Mouse (Mus musculus): Measurements from ENCODE around the gene Fam187b. TPM values are rescaled to one million over a fixed set of nuclear protein-coding genes. Genes with fewer than 3 reads are reported as not detected.
"Not testable (repeated sequence)": the region's sequence is repeated elsewhere in the genome, so short reads cannot be mapped to it uniquely, and the experiment has no call there.

The Fam187b gene
- total and polyA plus RNA-seq, 3 experiments = not detected

- H3K9ac ChIP-seq (ENCODE audit: insufficient read depth, low read depth) = no peak within 1 kb of the TSS
- H3K27ac ChIP-seq (ENCODE audit: insufficient read depth, low read depth) = no peak within 1 kb of the TSS
- no peak within 1 kb of the TSS for H3K4me3 ChIP-seq (replicated peaks in 1 of 3; ENCODE audit: low read depth in 2 of 3, low read length in 2 of 3, poor library complexity in 1 of 3)
- in situ Hi-C loops (cut with MboI; ENCODE audit: low pct_ligation_motif_present, low pct_unique_long_range_greater_than_20kb, low sequenced_read_pairs) (no loop called here), dilution Hi-C loops (cut with MboI; ENCODE audit: extremely low pct_ligation_motif_present, extremely low pct_unique_long_range_greater_than_20kb, low sequenced_read_pairs) (no loop called here)
- peaks cover 0 to 6% of the 10 kb centered on the region in 2 experiments; a peak in 1 of 4 replicates for H3K4me1 ChIP-seq (ENCODE audit: control insufficient read depth in 1 of 2, insufficient read depth in 2 of 2)
- DNase-seq (ENCODE audit: extremely low read depth) = no peak
- H3K79me2 ChIP-seq (replicated peaks; ENCODE audit: control insufficient read depth, extremely low read depth, insufficient read depth, poor library complexity, severe bottlenecking) = no peaks in the 10 kb centered on the region
- H3K4me2 ChIP-seq (ENCODE audit: insufficient read depth, low read depth, poor library complexity, severe bottlenecking) = no peak within 1 kb of the TSS
- peaks cover 21 to 24% of the 10 kb centered on the region in 2 experiments for H3K36me3 ChIP-seq (replicated peaks in 1 of 2; ENCODE audit: control insufficient read depth in 1 of 2, insufficient read depth in 1 of 2, low read length in 1 of 2)
- H3K27me3 ChIP-seq (replicated peaks) = no peaks in the 10 kb centered on the region
- TF ChIP-seq MEF2A (IDR thresholded peaks at IDR 0.05; ENCODE audit: borderline replicate concordance, low read depth, low read length) = no peak
- no peak for TF ChIP-seq E2F4 (IDR thresholded peaks at IDR 0.05; ENCODE audit: insufficient replicate concordance, low read depth, low read length)
- TF ChIP-seq ZKSCAN1 (IDR thresholded peaks at IDR 0.05; ENCODE audit: borderline replicate concordance, low read depth, low read length) = no peak
- TF ChIP-seq JUND (conservative IDR thresholded peaks at IDR 0.05; ENCODE audit: low read depth, low read length) = no peak
- TF ChIP-seq HCFC1 (IDR thresholded peaks at IDR 0.05; ENCODE audit: low read depth, low read length) = no peak
- no peak for TF ChIP-seq RAD21 (IDR thresholded peaks at IDR 0.05; ENCODE audit: low read depth, low read length)
- TF ChIP-seq SMC3 (IDR thresholded peaks at IDR 0.05; ENCODE audit: low read depth, low read length) = no peak
- TF ChIP-seq KAT2A (IDR thresholded peaks at IDR 0.05; ENCODE audit: insufficient replicate concordance, low read length) = no peak
- no peak for TF ChIP-seq IRF4 (IDR thresholded peaks at IDR 0.05; ENCODE audit: low read depth, low read length)
- TF ChIP-seq POLR2A (IDR thresholded peaks at IDR 0.05; ENCODE audit: low read depth, low read length) = no peak
- TF ChIP-seq MAFK (IDR thresholded peaks at IDR 0.05; ENCODE audit: insufficient replicate concordance, low read length) = no peak
- no peak for TF ChIP-seq UBTF (IDR thresholded peaks at IDR 0.05; ENCODE audit: low read depth, low read length)
- no peak for TF ChIP-seq BHLHE40 (IDR thresholded peaks at IDR 0.05; ENCODE audit: low read depth, low read length)
- no peak for TF ChIP-seq CTCF (conservative IDR thresholded peaks at IDR 0.05 in 1 of 2, IDR thresholded peaks at IDR 0.05 in 1 of 2; ENCODE audit: low read depth in 2 of 2, low read length in 2 of 2)
- no peaks in the 10 kb centered on the region for H3K9me3 ChIP-seq (replicated peaks; ENCODE audit: low read length)
Measured at GRCm38 (mm10) chr7:30943909-30944635, 29.5 kb upstream of the Fam187b start, which contains the start of gene Hamp. TSS of gene Hamp (minus strand) at chr7:30944032.

- in situ Hi-C loops (cut with MboI; ENCODE audit: low pct_ligation_motif_present, low pct_unique_long_range_greater_than_20kb, low sequenced_read_pairs); H3K27me3 ChIP-seq (replicated peaks); H3K4me1 ChIP-seq (ENCODE audit: control insufficient read depth in 1 of 2, insufficient read depth in 2 of 2); H3K4me2 ChIP-seq (ENCODE audit: insufficient read depth, low read depth, poor library complexity, severe bottlenecking); H3K27ac ChIP-seq (ENCODE audit: insufficient read depth, low read depth); H3K4me3 ChIP-seq (replicated peaks in 1 of 3; ENCODE audit: low read depth in 2 of 3, low read length in 2 of 3, poor library complexity in 1 of 3); dilution Hi-C loops (cut with MboI; ENCODE audit: extremely low pct_ligation_motif_present, extremely low pct_unique_long_range_greater_than_20kb, low sequenced_read_pairs); H3K9ac ChIP-seq (ENCODE audit: insufficient read depth, low read depth); DNase-seq (ENCODE audit: extremely low read depth); H3K9me3 ChIP-seq (replicated peaks; ENCODE audit: low read length); H3K79me2 ChIP-seq (replicated peaks; ENCODE audit: control insufficient read depth, extremely low read depth, insufficient read depth, poor library complexity, severe bottlenecking): not testable (repeated sequence)
- H3K36me3 ChIP-seq (replicated peaks in 1 of 2; ENCODE audit: control insufficient read depth in 1 of 2, insufficient read depth in 1 of 2, low read length in 1 of 2) = peaks cover 24 to 30% of the 10 kb centered on the region in 2 experiments
Measured at GRCm38 (mm10) chr7:30944706-30945105, 28.9 kb upstream of the Fam187b start.

- dilution Hi-C loops (cut with MboI; ENCODE audit: extremely low pct_ligation_motif_present, extremely low pct_unique_long_range_greater_than_20kb, low sequenced_read_pairs); H3K27ac ChIP-seq (ENCODE audit: insufficient read depth, low read depth); H3K9me3 ChIP-seq (replicated peaks; ENCODE audit: low read length); H3K4me3 ChIP-seq (replicated peaks in 1 of 3; ENCODE audit: low read depth in 2 of 3, low read length in 2 of 3, poor library complexity in 1 of 3); H3K4me1 ChIP-seq (ENCODE audit: control insufficient read depth in 1 of 2, insufficient read depth in 2 of 2); H3K27me3 ChIP-seq (replicated peaks); in situ Hi-C loops (cut with MboI; ENCODE audit: low pct_ligation_motif_present, low pct_unique_long_range_greater_than_20kb, low sequenced_read_pairs); DNase-seq (ENCODE audit: extremely low read depth); H3K79me2 ChIP-seq (replicated peaks; ENCODE audit: control insufficient read depth, extremely low read depth, insufficient read depth, poor library complexity, severe bottlenecking); H3K9ac ChIP-seq (ENCODE audit: insufficient read depth, low read depth); H3K4me2 ChIP-seq (ENCODE audit: insufficient read depth, low read depth, poor library complexity, severe bottlenecking): not testable (repeated sequence)
- H3K36me3 ChIP-seq (replicated peaks in 1 of 2; ENCODE audit: control insufficient read depth in 1 of 2, insufficient read depth in 1 of 2, low read length in 1 of 2) = peaks cover 29 to 37% of the 10 kb centered on the region in 2 experiments
Measured at GRCm38 (mm10) chr7:30945466-30945865, 28.1 kb upstream of the Fam187b start.

All from CH12.LX (cell line).